Mouse (Mus musculus) erythroblast, adult 5-6 weeks (primary cell): ENCODE data around the gene Vgll4. TPM values are rescaled to one million over a fixed set of nuclear protein-coding genes. Genes with fewer than 3 reads are reported as not detected.

Experiments
- ATAC-seq: replicated peaks from 2 replicates; pipeline ENCODE4 v1.8.0; 2016; ENCODE audit warnings: moderate number of reproducible peaks, mild to moderate bottlenecking, moderate TSS enrichment, inconsistent platforms; ENCODE audit not compliant: poor library complexity, low FRiP score, severe bottlenecking
- total RNA-seq, 2 experiments: library from RNA; stranded (forward) in 1 of 2; stranded (reverse) in 1 of 2; fragments of 150-400 nt in 1 of 2; fragments of 200-764, 138-1000 nt in 1 of 2; gene quantifications; 2 replicates each; pipeline versions ENCODE4 v1.2.3 to v1.2.4; 2015 to 2017; ENCODE audit warnings: low replicate concordance in 2 of 2

The Vgll4 gene
- total RNA-seq, 2 experiments from 2014 or later, result 5.0 to 6.5 TPM

GRCm38 (mm10) chr6:114944456-114945438, 25.0 kb downstream of the Vgll4 start:
- ATAC-seq, result no peak

- no peak for ATAC-seq
Observed at GRCm38 (mm10) chr6:114941201-114941849, 28.5 kb downstream of the Vgll4 start.

- no peak for ATAC-seq
Observed at GRCm38 (mm10) chr6:114939666-114940065, 30.1 kb downstream of the Vgll4 start.

- no peak for ATAC-seq
Observed at GRCm38 (mm10) chr6:114936941-114937313, 32.9 kb downstream of the Vgll4 start.

- ATAC-seq, result no peak
Observed at GRCm38 (mm10) chr6:114936297-114936940, 33.4 kb downstream of the Vgll4 start.

- ATAC-seq, result no peak
Observed at GRCm38 (mm10) chr6:114935362-114935761, 34.4 kb downstream of the Vgll4 start.

- ATAC-seq, result no peak
Observed at GRCm38 (mm10) chr6:114934045-114934444, 35.7 kb downstream of the Vgll4 start.

GRCm38 (mm10) chr6:114932991-114933392, 36.8 kb downstream of the Vgll4 start:
- ATAC-seq, result no peak

GRCm38 (mm10) chr6:114932116-114932500, 37.7 kb downstream of the Vgll4 start:
- no peak for ATAC-seq

- no peak for ATAC-seq
Observed at GRCm38 (mm10) chr6:114931212-114932115, 38.3 kb downstream of the Vgll4 start.

GRCm38 (mm10) chr6:114930646-114931045, 39.1 kb downstream of the Vgll4 start:
- no peak for ATAC-seq

GRCm38 (mm10) chr6:114930038-114930591, 39.7 kb downstream of the Vgll4 start:
- ATAC-seq, result 0 out of 2 replicates have a peak, but pooled peaks have one; percentile 48

GRCm38 (mm10) chr6:114929346-114929745, 40.4 kb downstream of the Vgll4 start:
- no peak for ATAC-seq

- peak; percentile 68; the same call in 1 of the 2 replicates for ATAC-seq
Observed at GRCm38 (mm10) chr6:114928462-114928861, 41.3 kb downstream of the Vgll4 start.

GRCm38 (mm10) chr6:114927400-114927799, 42.4 kb downstream of the Vgll4 start:
- no peak for ATAC-seq

- ATAC-seq, result no peak
Observed at GRCm38 (mm10) chr6:114926369-114927157, 43.2 kb downstream of the Vgll4 start.

- no peak for ATAC-seq
Observed at GRCm38 (mm10) chr6:114925196-114925595, 44.6 kb downstream of the Vgll4 start.

- ATAC-seq, result peak; percentile 62; the same call in 1 of the 2 replicates
Observed at GRCm38 (mm10) chr6:114922355-114923096, 47.3 kb downstream of the Vgll4 start.
